Mouse (Mus musculus): ENCODE measurements around the gene Sugp2.

DNA sequence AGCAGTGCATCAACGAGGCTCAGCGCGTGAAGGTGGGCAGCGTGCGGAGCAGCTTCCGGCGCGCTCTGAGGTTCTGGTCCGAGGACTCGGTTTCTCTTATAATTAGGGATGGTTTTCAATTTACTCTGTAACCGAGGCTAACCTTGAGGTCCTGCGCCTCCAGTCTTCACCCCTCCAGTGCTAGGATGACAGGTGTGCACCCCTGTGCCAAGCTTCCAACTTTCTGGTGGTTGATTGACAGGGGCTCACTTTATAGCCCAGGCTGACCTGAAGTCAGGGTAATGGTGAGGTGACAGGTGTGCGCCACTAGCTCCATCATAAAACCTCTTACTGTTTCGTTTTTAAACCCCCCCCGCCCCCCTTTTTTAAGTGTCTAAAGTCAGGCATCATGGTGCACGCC lies 68.9 kb downstream of the Sugp2 start:
- TF ChIP-seq CTCF (IDR thresholded peaks at IDR 0.05; ENCODE audit: low read depth, low read length) (no peak), POLR2A (IDR thresholded peaks at IDR 0.05; ENCODE audit: extremely low read depth, insufficient read depth, low read length) (no peak)
